Comparison of ENCODE assay signal across 13 mouse cellular contexts in the genomic region with DNA sequence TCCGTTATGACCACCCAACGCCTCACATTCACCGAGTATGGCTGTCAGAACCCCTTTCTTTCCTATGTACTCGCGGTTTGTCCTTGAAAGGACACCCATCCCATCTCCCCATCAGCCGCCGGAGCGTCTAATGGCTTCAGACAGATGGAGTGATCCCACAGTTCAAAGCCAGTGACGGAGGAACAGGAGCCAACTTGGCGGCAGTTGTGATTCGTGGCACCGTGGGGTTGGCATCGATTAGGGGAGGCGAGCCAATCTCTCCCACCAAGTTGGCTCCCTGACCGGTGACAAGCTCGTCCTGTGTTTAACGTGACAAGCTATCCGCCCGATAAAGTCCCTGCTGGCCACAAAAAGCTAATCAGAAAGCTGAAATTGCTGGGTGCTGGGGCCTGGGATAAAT. TPM values are rescaled to one million over a fixed set of nuclear protein-coding genes. Genes with fewer than 3 reads are reported as not detected.
DNase-seq lines count a peak whose midpoint lies in the region; ATAC-seq and TF ChIP-seq lines count a peak whose summit lies in the region.
"Had no signal": no experiment of that assay in that cellular context is flagged by ENCODE, and none has a peak within 500 bp of the region (broad histone marks: within the 10 kb centered on the region; RNA-seq: fewer than 3 reads in every experiment).

No protein-coding gene starts in this region.

- H3K36me3 ChIP-seq in midbrain, embryonic 13.5 days = no peaks in the 10 kb centered on the region
- H3K36me3 ChIP-seq in midbrain, embryonic 11.5 days (ENCODE audit: control insufficient read depth, insufficient read depth, low read length) = no peaks in the 10 kb centered on the region
- no peaks in the 10 kb centered on the region for H3K36me3 ChIP-seq in forebrain, postnatal 0 days (ENCODE audit: insufficient read depth)
- H3K36me3 ChIP-seq in thymus, adult 2 months (ENCODE audit: control insufficient read depth, insufficient read depth, low read length) = no peaks in the 10 kb centered on the region

- no peak overlapping the region for H3K4me2 ChIP-seq in midbrain, embryonic 13.5 days (replicated peaks)
- no peak overlapping the region for H3K4me2 ChIP-seq in midbrain, embryonic 11.5 days
- no peak overlapping the region for H3K4me2 ChIP-seq in forebrain, postnatal 0 days (ENCODE audit: low read depth)

- TF ChIP-seq POLR2A in thymus, adult 2 months (IDR thresholded peaks at IDR 0.05; ENCODE audit: control insufficient read depth, extremely low read depth, insufficient read depth, low read length, poor library complexity) = no peak

- peak overlapping the region; percentile 48; the same call in 1 of the 2 replicates for H3K27ac ChIP-seq in midbrain, embryonic 13.5 days
- H3K27ac ChIP-seq in midbrain, embryonic 11.5 days (ENCODE audit: low read depth, low read length) = no peak overlapping the region
- 0 out of 2 replicates have a peak overlapping the region, but pooled peaks have one; percentile 15 for H3K27ac ChIP-seq in forebrain, postnatal 0 days (ENCODE audit: low read depth, low read length)
- H3K27ac ChIP-seq in thymus, adult 2 months (ENCODE audit: control insufficient read depth, insufficient read depth, low read length) = no peak overlapping the region
- H3K27ac ChIP-seq: liver, embryonic 14.5 days; macrophage had no signal

- 64% methylated on average over 19 of the region's 19 CpGs for WGBS in midbrain, embryonic 13.5 days
- WGBS in midbrain, embryonic 11.5 days = 79% methylated on average over 19 of the region's 19 CpGs
- 39% methylated on average over 19 of the region's 19 CpGs for WGBS in forebrain, postnatal 0 days
- 88% methylated on average over 19 of the region's 19 CpGs for WGBS in thymus, adult 2 months

- intact Hi-C loops in left cerebral cortex, postnatal 4 days (cut with DNase I) = no loop called here

- no peak for DNase-seq in midbrain, embryonic 11.5 days (ENCODE audit: low spot score, missing footprints)
- peak; percentile 78 for DNase-seq in cerebellum, adult 8-10 months
- peak; percentile 69 for DNase-seq in forebrain, postnatal 0 days
- DNase-seq in left cerebral cortex, postnatal 4 days = peak; percentile 93
- DNase-seq in spleen, adult 12 weeks (ENCODE audit: low spot score) = no peak
- DNase-seq in thymus, adult 2 months = no peak
- DNase-seq: adrenal gland, postnatal 14 days; kidney, adult 11 months had no signal

- TF ChIP-seq CTCF in forebrain, postnatal 0 days (IDR thresholded peaks at IDR 0.05; ENCODE audit: low read depth) = no peak
- no peak for TF ChIP-seq CTCF in thymus, adult 2 months (IDR thresholded peaks at IDR 0.05; ENCODE audit: borderline replicate concordance, control insufficient read depth, extremely low read depth, insufficient read depth, low read length, poor library complexity)

- no peak for ATAC-seq in midbrain, embryonic 13.5 days
- ATAC-seq in midbrain, embryonic 11.5 days (ENCODE audit: low FRiP score) = no peak
- peak; percentile 33; the same call in 1 of the 2 replicates for ATAC-seq in forebrain, postnatal 0 days
- ATAC-seq in megakaryocyte progenitor cell, adult 5-6 weeks (replicated peaks; ENCODE audit: poor library complexity) = no peak

- H3K27me3 ChIP-seq in midbrain, embryonic 13.5 days = peaks cover 26% of the 10 kb centered on the region
- H3K27me3 ChIP-seq in midbrain, embryonic 11.5 days (ENCODE audit: control insufficient read depth, insufficient read depth, low read length) = no peaks in the 10 kb centered on the region
- no peaks in the 10 kb centered on the region for H3K27me3 ChIP-seq in forebrain, postnatal 0 days (ENCODE audit: insufficient read depth, low read length)
- H3K27me3 ChIP-seq in thymus, adult 2 months (ENCODE audit: control insufficient read depth, insufficient read depth, low read length) = no peaks in the 10 kb centered on the region
- H3K27me3 ChIP-seq: CH12.LX had no signal

- no peak overlapping the region for H3K9ac ChIP-seq in midbrain, embryonic 13.5 days (replicated peaks)
- H3K9ac ChIP-seq in midbrain, embryonic 11.5 days (ENCODE audit: low read length) = no peak overlapping the region
- H3K9ac ChIP-seq in forebrain, postnatal 0 days = no peak overlapping the region
- H3K9ac ChIP-seq: liver, embryonic 14.5 days had no signal

- H3K9me3 ChIP-seq in midbrain, embryonic 13.5 days = no peaks in the 10 kb centered on the region
- H3K9me3 ChIP-seq in midbrain, embryonic 11.5 days (ENCODE audit: control insufficient read depth, low read length) = no peaks in the 10 kb centered on the region
- no peaks in the 10 kb centered on the region for H3K9me3 ChIP-seq in forebrain, postnatal 0 days (ENCODE audit: low read length)

- peaks cover 45% of the 10 kb centered on the region for H3K4me1 ChIP-seq in midbrain, embryonic 13.5 days (replicated peaks)
- H3K4me1 ChIP-seq in midbrain, embryonic 11.5 days (ENCODE audit: control insufficient read depth, insufficient read depth, low read length) = peaks cover 5% of the 10 kb centered on the region
- H3K4me1 ChIP-seq in forebrain, postnatal 0 days (ENCODE audit: insufficient read depth) = peaks cover 9% of the 10 kb centered on the region
- H3K4me1 ChIP-seq in thymus, adult 2 months (replicated peaks; ENCODE audit: control insufficient read depth, insufficient read depth, low read length) = no peaks in the 10 kb centered on the region

- no peak overlapping the region for H3K4me3 ChIP-seq in midbrain, embryonic 13.5 days (replicated peaks)
- H3K4me3 ChIP-seq in midbrain, embryonic 11.5 days (ENCODE audit: low read depth, low read length) = no peak overlapping the region
- H3K4me3 ChIP-seq in forebrain, postnatal 0 days (ENCODE audit: low read depth, low read length) = no peak overlapping the region
- no peak overlapping the region for H3K4me3 ChIP-seq in thymus, adult 2 months (ENCODE audit: control insufficient read depth, insufficient read depth, low read length)

RNA-seq across cellular contexts. Expression of a gene that starts 50.0 kb away (rescaled TPM):
- 41.6 and 42.0 TPM in 2 replicates for polyA plus RNA-seq in midbrain, embryonic 13.5 days (2015; fragmentation: Nextera tagmentation; extraction: Ambion mirVana)
- 2.6 TPM in 2 replicates for polyA plus RNA-seq in midbrain, embryonic 11.5 days (2014; fragmentation: Nextera tagmentation; extraction: Ambion mirVana)
- total RNA-seq in forebrain, postnatal 0 days (2014; rRNA removed) = 46.3 and 73.8 TPM in 2 replicates
- 28.3 and 48.4 TPM in 2 replicates for polyA plus RNA-seq in forebrain, postnatal 0 days (2015; fragmentation: Nextera tagmentation; extraction: Ambion mirVana)
- total RNA-seq in left cerebral cortex, postnatal 4 days (2021) = 100 to 1,000 TPM; 130 to 156 TPM
- 1.5 and 1.8 TPM in 2 replicates for polyA plus RNA-seq in thymus, adult 2 months (2012; rRNA removed)
- not detected in 2 replicates for total RNA-seq in megakaryocyte progenitor cell, adult 5-6 weeks (2015)
- total RNA-seq in megakaryocyte progenitor cell, adult 5-6 weeks (2017) = not detected in 2 replicates
- total RNA-seq: CH12.LX had no signal
- polyA plus RNA-seq: macrophage had no signal

Comparison
In these comparisons a context has a peak if more than half of its experiments do, and no peak if none do; other contexts are left out.
1. H3K27ac ChIP-seq: peak in midbrain, embryonic 13.5 days (single experiment) and forebrain, postnatal 0 days (single experiment); none in midbrain, embryonic 11.5 days (single experiment) and thymus, adult 2 months (single experiment).
2. DNase-seq: peak in cerebellum, adult 8-10 months (single experiment), forebrain, postnatal 0 days (single experiment) and left cerebral cortex, postnatal 4 days (single experiment); none in midbrain, embryonic 11.5 days (single experiment), spleen, adult 12 weeks (single experiment) and thymus, adult 2 months (single experiment).